Mouse (Mus musculus): ENCODE measurements at regions not wholly inside any gene's neighbourhood (a gene's known extent, or its start where the extent isn't known, plus 50 kb on each side); places are given as distances from the start of the nearest gene placed in this dataset.
"Not testable (repeated sequence)": the region's sequence is repeated elsewhere in the genome, so short reads cannot be mapped to it uniquely, and the experiment has no call there.

DNA sequence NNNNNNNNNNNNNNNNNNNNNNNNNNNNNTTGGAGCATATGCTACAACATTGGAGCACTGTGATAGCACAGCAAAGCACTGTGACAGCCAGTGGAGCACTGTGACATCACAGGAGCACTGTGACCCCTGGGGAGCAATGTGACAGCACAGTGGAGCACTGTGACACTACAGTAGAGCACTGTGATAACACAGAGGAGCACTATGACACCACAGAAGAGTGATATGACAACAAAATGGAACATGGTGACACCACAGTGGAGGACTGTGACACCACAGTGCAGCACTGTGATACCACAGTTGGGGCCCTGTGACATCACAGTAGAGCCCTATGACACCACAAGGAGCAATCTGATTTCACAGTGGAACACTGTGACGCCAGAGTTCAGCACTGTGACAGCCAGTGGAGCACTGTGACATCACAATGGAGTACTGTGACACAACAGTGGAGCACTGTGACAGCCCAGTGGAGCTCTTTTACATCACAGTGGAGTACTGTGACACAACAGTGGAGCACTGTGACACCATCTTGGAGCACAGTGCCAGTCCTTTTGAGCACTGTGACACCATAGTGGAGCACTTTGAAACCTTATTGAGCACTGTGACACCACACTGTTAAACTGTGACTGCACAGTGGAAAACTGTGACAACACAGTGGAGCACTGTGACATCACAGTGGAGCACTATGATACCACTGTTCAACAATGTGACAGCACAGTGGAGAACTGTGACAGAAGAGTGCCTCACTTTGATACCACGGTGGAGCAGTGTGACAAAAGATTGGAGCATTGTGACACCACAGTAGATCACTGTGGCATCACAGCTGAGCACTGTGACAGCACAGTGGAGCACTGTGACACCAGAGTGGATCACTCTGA is 116.9 kb upstream of the Vmn1r2 start:
- DNase-seq (ENCODE audit: low read depth) = peak; percentile 39

DNA sequence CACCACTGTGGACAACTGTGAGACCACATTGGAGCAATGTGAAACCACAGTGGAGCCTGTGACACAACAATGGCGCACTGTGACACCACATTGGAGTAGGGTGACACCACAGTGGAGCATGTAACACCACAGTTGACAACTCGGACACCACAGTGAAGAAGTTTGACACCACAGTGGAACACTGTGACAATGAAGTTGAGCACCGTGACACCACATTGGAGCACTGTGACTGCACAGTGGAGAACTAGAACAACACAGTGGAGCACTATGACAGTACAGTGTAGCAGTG is 116.3 kb upstream of the Vmn1r2 start:
- no peak for DNase-seq (ENCODE audit: low read depth)

DNA sequence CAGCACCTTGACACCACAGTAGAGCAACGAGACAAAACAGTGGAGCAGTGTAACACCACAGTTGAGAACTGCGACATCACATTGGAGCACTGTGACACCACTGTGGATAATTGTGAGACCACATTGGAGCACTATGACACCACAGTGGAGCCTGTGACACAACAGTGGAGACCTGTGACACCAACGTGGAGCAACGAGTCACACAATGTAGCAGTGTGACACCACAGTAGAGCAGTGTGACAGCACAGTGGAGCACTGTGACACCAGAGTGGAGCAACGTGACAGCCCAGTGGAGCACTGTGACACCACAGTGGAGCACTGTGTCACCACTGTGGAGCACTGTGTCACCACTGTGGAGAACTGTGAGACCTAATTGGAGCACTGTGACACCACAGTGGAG is 115.9 kb upstream of the Vmn1r2 start:
- DNase-seq (ENCODE audit: low read depth) = peak; percentile 1

DNA sequence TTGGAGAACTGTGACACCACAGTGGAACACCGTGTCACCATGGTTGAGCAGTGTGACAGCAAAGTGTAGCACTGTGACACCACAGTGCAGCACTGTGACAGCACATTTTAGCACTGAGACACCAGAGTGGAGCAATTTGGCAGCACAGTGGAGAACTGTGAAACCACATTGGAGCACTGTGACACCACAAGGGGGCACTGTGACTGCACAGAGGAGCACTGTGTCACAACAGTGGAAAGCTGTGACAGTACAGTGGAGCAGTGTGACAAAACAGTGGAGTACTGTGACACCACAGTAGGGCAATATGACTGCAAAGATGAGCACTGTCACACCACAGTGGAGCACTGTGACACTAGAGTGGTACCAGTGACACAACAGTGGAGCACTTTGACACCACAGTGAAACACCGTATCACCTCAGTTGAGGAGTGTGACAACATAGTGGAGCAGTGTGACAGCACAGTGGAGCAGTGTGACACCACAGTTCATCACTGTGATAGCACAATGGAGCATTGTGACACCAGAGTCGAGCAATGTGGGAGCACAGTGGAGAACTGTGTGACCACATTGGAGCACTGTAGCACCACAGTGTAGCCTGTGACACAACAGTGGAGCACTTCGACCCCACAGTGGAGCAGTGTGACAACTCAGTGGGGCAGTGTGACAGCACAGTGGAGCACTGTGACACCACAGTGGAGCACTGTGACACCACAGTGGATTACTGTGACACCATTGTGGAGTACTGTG is 114.6 kb upstream of the Vmn1r2 start:
- DNase-seq (ENCODE audit: low read depth) = peak; percentile 4

DNA sequence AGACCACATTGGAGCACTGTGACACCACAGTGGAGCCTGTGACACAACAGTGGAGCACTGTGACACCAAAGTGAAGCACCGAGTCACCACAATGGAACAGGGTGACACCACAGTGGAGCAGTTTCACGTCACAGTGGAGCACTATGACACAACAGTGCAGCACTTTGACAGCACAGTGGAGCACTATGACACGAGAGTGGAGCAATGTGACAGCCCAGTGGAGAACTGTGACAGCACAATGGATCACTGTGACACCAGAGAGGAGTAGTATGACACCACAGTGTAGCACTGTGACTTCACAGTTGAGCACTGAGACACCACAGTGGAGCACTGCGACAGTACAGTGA is 114.1 kb upstream of the Vmn1r2 start:
- peak; percentile 11 for DNase-seq (ENCODE audit: low read depth)

DNA sequence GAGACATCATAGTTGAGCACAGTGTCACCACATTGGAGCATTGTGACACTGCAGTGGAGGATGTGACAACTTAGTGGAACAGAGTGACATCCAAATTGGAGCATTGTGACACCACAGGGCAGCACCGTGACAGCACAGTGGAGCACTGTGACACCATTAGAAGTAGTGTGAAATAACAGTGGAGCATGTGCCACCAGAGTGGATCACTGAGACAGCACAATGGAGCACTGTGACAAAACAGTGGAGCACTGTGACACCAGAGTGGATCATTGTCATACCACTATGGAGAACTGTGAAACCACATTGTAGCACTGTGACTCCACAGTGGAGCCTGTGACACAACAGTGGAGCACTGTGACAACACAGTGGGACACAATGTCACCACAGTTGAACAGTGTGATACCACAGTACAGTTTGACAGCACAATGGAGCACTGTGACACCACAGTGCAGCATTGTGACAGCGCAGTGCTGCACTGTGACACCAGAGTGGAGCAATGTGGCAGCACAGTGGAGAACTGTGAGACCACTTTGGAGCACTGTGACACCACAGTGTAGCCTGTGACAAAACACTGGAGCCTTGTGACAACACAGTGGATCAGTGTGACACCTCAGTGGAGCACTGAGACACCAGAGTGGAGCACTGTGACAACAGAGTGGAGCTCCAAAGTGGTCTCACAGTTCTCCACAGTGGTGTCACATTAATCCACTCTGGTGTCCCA is 113.5 kb upstream of the Vmn1r2 start:
- no peak for DNase-seq (ENCODE audit: low read depth)

DNA sequence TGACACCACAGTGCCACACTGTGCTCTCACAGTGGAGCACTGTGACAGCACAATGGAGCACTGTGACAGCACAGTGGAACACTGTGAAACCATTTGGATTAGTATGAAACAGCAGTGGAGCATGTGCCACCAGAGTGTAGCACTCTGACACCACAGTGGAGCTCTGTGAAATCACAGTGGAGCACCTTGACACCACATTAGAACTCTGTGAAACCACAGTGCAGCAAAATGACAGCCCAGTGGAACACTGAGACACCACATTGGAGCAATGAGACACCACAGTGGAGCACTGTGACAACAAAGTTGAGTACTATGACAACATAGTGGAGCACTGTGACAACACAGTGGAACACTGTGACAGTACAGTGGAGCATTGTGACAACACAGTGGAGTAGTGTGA is 112.2 kb upstream of the Vmn1r2 start:
- peak; percentile 1 for DNase-seq (ENCODE audit: low read depth)

DNA sequence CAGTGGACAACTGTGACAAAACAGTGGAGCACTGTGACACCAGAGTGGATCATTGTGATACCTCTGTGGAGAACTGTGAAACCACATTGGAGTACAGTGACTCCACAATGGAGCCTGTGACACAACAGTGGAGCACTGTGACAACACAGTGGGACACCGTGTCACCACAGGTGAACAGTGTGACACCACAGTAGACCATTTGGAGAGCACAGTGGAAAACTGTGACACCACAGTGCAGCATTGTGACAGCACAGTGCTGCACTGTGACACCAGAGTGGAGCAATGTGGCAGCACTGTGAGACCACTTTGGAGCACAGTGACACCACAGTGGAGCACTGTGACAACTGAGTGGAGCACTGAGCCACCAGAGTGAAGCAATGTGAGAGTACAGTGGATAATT is 111.7 kb upstream of the Vmn1r2 start:
- no peak for DNase-seq (ENCODE audit: low read depth)

DNA sequence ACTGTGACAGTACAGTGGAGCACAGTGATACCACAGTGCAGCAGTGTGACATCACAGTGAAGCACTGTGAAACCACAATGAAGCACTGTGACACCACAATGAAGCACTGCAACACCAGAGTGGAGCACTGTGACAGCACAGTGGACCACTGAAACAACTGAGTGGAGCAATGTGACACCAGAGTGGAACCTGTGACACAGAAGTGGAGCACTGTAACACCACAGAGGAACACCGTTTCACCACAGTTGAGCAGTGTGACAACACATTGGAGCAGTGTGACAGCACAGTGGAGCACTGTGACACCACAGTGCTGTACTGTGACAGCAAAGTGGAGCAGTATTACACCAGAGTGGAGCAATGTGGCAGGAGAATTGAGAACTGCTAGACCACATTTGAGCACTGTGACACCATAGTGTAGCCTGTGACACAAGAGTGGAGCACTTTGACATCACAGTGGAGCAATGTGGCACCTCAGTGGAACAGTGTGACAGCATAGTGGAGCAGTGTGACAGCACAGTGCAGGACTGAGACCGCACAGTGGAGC is 107.5 kb upstream of the Vmn1r2 start:
- peak; percentile 3 for DNase-seq (ENCODE audit: low read depth)

DNA sequence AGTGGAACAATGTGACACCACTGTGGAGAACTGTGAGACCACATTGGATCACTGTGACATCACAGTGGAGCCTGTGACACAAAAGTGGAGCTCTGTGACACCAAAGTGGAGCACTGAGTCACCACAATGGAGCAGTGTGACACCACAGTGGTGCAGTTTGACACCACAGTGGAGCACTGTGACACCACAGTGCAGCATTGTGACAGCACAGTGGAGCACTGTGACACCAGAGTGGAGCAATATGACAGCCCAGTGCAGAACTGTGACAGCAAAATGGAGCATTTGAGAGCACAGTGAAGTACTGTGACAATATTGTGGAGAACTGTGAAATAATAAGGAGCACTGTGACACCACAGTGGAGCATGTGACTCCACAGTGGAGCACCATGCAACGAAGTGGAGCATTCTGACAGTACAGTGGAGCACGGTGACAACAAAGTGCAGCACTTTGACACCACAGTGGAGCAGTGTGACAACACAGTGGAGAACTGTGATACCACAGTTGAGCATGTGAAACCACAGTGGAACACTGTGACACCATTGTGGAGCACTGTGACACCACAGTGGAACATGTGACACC is 105.0 kb upstream of the Vmn1r2 start:
- DNase-seq (ENCODE audit: low read depth) = peak; percentile 7

DNA sequence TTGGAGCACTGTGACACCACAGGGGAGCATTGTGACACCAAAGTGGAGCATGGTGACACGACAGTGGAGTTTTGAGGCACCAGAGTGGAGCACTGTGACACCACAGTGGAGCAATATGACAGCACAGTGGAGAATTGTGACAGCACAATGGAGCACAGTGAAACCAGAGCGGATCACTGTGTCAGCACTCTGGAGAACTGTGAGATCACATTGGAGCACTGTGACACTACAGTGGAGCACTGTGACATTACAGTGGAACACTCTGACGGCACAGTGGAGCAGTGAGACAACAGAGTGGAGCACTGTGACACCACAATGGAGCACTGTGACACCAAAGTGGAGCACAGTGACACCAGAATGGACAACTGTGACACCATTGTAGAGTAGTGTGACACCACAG is 103.2 kb upstream of the Vmn1r2 start:
- peak; percentile 4 for DNase-seq (ENCODE audit: low read depth)

DNA sequence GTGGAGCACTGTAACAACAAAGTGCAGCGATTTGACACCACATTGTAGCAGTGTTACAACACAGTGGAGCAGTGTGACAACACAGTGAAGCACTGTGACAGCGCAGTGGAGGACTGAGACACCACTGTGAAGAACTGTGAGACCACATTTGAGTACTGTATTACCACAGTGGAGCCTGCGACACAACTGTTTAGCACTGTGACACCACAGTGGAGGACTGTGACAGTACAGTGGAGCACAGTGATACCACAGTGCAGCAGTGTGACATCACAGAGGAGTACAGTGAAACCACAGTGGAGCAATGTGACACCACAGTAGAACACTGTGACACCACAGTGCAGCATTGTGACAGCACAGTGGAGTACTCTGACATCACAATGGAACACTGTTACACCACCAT is 102.5 kb upstream of the Vmn1r2 start:
- DNase-seq (ENCODE audit: low read depth) = peak; percentile 6

DNA sequence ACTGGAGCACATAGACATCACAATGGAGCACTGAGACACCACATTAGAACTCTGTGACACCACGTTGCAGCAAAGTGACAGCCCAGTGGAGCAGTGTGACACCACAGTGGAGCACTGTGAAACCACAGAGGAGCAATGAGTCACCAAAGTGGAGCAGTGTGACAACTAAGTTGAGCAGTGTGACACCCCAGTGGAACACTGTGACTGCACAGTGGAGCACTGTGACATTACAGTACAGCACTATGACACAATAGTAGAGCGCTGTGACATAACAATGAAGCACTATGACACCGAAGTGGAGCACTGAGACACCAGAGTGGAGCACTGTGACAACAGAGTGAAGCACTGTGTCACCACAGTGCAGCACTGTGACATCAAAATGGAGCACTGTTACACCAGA is 101.8 kb upstream of the Vmn1r2 start:
- DNase-seq (ENCODE audit: low read depth) = peak; percentile 1

DNA sequence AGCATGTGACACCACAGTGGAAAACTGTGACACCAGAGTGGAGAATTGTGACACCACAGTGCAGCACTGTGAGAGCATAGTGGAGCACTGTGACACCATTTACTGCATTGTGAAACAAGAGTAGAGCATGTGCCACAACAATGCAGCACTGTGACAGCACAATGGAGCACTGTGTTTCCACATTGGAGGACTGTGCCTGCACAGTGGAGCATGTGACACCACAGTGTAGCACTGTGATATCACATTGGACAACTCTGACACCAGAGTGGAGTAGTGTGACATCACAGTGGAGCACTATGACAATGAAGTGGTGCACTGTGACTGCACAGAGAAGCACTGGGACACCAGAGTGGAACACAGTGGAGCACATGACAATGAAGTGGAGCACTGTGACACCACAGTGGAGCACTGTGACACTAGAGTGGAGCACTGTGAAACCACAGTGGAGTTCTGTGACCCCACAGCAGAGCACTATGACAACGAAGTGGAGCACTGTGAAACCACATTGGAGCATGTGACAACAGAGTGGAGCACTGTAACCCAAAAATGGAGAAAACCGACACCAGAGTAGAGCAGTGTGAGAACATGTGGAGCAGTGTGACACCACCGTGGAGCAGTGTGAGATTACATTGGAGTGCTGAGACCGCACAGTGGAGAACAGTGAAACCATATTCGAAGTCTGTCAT is 100.9 kb upstream of the Vmn1r2 start:
- peak; percentile 7 for DNase-seq (ENCODE audit: low read depth)

DNA sequence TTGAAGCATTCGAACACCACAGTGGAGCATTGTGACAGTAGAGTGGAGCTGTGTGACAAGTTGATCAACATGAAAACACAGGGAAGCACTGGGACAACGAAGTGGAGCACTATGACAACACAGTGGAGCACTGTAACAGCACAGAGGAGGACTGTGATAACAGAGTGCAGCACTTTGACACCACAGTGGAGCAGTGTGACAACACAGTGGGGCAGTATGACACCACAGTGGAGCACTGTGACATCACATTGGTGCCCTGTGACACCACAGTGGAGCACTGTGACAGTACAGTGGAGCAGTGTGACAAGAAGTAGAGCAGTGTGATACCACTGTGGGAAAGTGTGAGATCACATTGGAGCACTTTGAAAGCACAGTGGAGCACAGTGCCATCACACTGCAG is 99.9 kb upstream of the Vmn1r2 start:
- peak; percentile 4 for DNase-seq (ENCODE audit: low read depth)

DNA sequence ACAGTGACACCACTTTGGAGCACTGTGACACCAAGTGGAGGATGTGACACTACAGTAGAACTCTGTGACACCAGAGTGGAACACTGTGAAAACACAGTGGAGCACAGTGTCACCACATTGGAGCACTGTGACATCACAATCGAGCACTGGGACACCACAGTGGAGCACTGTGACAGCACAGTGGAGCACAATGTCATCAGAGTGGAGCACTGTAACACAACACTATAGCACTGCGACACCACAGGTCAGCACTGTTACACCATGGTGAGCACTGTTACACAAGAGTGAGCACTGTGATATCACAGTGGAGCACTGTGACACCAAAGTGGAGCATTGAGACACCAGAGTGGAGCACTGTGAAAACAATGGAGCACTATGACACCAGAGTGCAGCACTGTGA is 99.5 kb upstream of the Vmn1r2 start:
- DNase-seq (ENCODE audit: low read depth) = peak; percentile 28

DNA sequence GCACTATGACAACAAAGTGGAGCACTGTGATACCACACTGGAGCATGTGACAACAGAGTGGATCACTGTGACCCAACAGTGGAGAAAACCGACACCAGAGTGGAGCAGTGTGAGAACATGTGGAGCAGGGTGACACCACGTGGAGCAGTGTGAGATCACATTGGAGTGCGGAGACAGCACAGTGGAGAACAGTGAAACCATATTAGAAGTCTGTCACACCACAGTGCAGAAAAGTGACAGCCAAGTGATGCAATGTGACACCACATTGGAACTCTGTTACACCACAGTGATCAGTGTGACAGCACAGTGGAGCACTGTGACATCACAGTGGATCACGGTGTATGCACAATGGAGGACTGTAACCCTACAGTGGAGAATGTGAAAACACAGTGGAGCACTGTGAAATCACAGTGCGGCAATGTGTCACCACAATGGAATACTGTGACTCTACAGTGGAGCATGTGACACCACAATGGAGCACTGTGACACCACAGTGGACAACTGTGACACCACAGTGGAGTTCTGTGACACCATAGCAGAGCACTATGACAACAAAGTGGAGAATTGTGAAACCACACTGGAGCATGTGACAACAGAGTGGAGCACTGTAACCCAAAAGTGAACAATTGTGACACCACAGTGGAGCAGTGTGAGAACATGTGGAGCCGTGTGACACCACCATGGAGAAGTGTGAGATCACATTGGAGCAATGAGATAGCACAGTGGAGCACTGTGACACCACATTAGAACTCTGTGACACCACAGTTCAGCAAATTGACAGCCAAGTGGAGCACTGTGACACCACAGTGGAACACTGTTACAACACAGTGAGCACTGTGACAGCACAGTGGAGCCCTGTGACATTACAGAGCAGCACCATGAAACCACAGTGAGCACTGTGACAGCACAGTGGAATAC is 98.6 kb upstream of the Vmn1r2 start:
- DNase-seq (ENCODE audit: low read depth) = peak; percentile 13

DNA sequence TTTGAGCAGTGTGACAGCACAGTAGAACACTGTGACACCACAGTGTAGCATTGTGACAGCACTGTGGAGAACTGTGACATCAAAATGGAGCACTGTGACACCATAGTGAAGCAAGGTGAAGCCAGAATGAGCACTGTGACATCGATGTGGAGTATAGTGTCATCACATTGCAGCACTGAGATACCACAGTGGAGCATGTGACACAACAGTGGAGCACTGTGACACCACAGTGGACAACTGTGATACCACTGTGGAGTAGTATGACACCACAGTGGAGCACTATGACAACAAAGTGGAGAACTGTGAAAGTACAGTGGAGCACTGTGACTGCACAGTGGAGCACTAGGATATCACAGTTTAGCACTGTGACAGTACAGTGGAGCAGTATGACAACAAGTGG is 97.8 kb upstream of the Vmn1r2 start:
- DNase-seq (ENCODE audit: low read depth) = peak; percentile 18

DNA sequence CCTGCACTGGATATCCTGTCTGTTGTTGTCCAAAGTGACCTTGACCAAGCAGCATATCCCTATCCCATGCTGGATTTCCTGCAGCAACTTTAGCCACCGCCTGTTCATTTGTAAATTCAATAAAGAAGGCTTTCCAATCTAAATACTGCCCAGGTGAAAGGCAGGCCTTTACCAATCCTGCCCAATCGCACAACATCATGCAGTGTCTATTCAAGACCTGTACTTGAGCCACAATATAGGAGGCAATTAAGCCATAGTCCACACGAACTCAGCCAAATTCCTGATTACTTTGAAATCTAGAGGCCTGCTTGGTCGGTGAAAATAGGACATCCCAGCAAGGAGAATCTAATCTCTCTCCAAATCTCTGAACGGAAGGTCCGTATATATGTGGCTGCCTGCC is 95.8 kb upstream of the Vmn1r2 start:
- DNase-seq (ENCODE audit: low read depth) = not testable (repeated sequence)

DNA sequence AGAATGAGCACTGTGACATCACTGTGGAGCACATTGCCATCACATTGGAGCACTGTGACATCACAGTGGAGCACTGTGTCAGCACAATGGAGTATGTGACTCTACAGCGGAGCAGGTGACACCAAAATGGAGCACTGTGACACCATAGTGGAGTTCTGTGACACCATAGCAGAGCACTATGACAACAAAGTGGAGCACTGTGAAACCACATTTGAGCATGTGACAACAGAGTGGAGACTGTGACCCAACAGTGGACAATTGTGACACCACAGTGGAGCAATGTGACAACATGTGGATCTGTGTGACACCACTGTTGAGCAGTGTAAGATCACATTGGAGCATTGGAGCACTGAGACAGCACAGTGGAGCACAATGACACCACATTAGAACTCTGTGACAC is 87.2 kb upstream of the Vmn1r2 start:
- peak; percentile 5 for DNase-seq (ENCODE audit: low read depth)
